Mouse (Mus musculus) heart, embryonic 10.5 days (tissue): ENCODE results near the gene Gpr26. TPM values are rescaled to one million over a fixed set of nuclear protein-coding genes. Genes with fewer than 3 reads are reported as not detected.
A peak's percentile ranks its signal among the peaks of the same experiment; 100 is the strongest.

ENCODE experiments used
- DNase-seq: peaks from one replicate; pipeline ENCODE4 v3.0.0-alpha.2; 2017; ENCODE audit warnings: low spot score
- H3K27ac ChIP-seq: fragments of 300-500 bp; sonication (generic); 2 replicates; pipeline ENCODE4 v1.5.1; 2016; ENCODE audit warnings: mild to moderate bottlenecking
- H3K27me3 ChIP-seq: fragments of 300-500 bp; sonication (generic); 2 replicates; pipeline ENCODE4 v1.6.1; 2016; ENCODE audit warnings: mild to moderate bottlenecking; ENCODE audit not compliant: poor library complexity, insufficient read depth, severe bottlenecking
- H3K36me3 ChIP-seq: fragments of 300-500 bp; sonication (generic); 2 replicates; pipeline ENCODE4 v1.6.1; 2016; ENCODE audit warnings: mild to moderate bottlenecking, moderate library complexity
- H3K4me1 ChIP-seq: fragments of 300-500 bp; sonication (generic); 2 replicates; pipeline ENCODE4 v1.6.1; 2016; ENCODE audit warnings: mild to moderate bottlenecking
- H3K4me3 ChIP-seq: fragments of 300-500 bp; sonication (generic); 2 replicates; pipeline ENCODE4 v1.5.1; 2016; ENCODE audit warnings: mild to moderate bottlenecking, moderate library complexity
- H3K9me3 ChIP-seq: fragments of 300-500 bp; sonication (generic); 2 replicates; pipeline ENCODE4 v1.6.1; 2016; ENCODE audit warnings: mild to moderate bottlenecking, moderate library complexity
- WGBS: fragments of 180-500 bp; shearing (Covaris S2); methylation state at CpG from one replicate; pipeline ENCODE4 v1.1.7; 2016; 5-methylcytosine and 5-hydroxymethylcytosine counted together
- polyA plus RNA-seq: library from polyadenylated mRNA; unstranded; fragments of >200 nt; fragmentation: Nextera tagmentation; extraction: Ambion mirVana; gene quantifications from 2 replicates; pipeline ENCODE4 v1.2.1, GENCODE M21; 2016

Gene Gpr26
- polyA plus RNA-seq: not detected in 2 replicates

DNA sequence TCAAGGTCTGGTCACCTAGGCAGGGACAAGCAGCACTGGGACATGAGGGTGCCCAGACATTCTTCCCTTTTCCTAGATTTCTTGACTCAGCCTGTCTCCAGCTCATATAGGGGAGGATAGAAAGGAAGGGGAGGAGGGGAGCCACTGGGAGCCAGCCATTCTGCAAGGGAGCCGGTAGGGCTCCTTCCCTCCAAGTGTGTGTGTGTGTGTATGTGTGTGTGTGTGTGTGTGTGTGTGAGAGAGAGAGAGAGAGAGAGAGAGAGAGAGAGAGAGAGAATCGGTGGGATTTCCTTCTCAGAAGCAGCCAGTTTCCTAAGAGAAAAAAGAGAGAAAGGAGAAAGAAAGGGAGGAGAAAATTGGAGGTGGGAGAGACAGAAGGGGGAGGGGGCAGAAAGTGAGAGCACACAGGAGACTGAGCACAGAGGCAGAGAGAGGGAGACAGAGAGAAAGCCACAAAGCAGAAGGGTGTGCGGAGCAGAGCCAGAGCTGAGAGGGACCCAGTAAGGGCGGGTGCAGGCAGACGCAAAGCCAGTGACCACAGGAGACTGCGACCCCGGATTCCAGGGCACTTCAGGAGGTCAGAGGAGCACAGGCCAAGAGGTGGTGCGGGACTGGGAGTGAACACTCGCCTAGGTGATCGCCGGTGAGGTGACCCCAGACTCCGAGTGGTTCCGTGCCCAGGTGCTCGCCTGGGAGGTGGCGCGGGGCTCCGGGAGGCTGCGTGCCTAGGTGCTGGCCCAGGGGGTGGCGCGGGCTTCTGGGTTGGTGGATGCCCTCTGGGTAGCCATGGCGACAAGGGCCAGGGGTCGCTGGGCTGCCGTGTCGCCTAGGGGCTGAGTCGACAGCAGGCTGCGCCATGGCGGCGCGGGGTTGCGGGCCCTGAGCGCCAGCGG is at the start of gene Gpr26:
TSS of gene Gpr26 (plus strand) at position 438 of the 893 bp plus-strand sequence.
- Histone ChIP-seq H3K27me3 (peaks cover 56% of the 10 kb centered on the region), H3K4me3 (peak within 1 kb of the TSS; percentile 45)
- 5% methylated on average over 28 of the region's 32 CpGs for WGBS

GRCm38 (mm10) chr7:131917384-131917783 is 48.9 kb upstream of the Gpr26 start:
- no peak for DNase-seq
- Histone ChIP-seq H3K27me3 (no peaks in the 10 kb centered on the region), H3K36me3 (no peaks in the 10 kb centered on the region), H3K9me3 (no peaks in the 10 kb centered on the region), H3K4me3 (no peak overlapping the region), H3K27ac (no peak overlapping the region), H3K4me1 (no peaks in the 10 kb centered on the region)
- WGBS: 47% methylated on average over 7 of the region's 7 CpGs

More for the DNA sequence above, at the start of gene Gpr26:
- Histone ChIP-seq H3K27ac (no peak within 1 kb of the TSS), H3K9me3 (no peaks in the 10 kb centered on the region), H3K4me1 (peaks cover 10% of the 10 kb centered on the region), H3K36me3 (no peaks in the 10 kb centered on the region)
- DNase-seq: no peak

DNA sequence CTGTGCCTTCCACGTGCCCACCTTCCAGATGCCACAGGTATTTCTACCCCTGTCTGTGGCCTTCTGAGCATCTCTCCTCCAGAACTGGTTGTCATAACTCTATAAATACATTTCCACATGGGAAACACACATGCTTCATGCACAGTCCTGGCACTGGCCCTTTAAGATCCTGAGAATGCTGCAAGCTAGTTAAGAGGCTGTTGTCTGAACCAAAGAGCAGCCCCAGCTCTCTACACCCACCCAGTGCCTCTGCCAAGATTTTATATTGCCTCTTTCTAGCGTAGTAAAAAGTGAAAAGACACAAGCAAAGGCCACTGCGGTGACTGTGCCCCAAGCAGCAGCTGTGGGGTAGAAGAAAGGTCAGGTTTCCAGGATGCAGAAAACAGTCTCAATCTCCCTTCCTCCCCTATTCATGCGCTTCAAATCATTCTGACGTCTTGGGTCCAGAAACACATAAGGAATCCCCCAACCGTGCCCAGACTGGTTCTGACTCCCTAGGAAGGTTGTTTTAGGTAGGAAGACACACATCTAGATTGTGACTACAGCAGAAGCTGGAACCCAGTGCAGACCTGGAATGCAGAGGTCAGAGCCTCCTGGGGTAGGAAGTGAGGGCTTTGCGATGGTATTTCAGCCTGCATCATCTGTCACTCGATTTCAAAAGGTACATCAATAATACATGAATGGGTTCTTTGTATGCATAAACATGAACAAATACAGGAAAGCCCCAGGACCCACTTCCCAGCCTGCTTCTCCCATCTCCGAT is 38.8 kb upstream of the Gpr26 start:
- Histone ChIP-seq H3K27ac (no peak overlapping the region), H3K9me3 (no peaks in the 10 kb centered on the region), H3K4me1 (no peaks in the 10 kb centered on the region), H3K36me3 (no peaks in the 10 kb centered on the region), H3K27me3 (no peaks in the 10 kb centered on the region), H3K4me3 (no peak overlapping the region)
- no peak for DNase-seq
- 67% methylated on average over 9 of the region's 9 CpGs for WGBS

DNA sequence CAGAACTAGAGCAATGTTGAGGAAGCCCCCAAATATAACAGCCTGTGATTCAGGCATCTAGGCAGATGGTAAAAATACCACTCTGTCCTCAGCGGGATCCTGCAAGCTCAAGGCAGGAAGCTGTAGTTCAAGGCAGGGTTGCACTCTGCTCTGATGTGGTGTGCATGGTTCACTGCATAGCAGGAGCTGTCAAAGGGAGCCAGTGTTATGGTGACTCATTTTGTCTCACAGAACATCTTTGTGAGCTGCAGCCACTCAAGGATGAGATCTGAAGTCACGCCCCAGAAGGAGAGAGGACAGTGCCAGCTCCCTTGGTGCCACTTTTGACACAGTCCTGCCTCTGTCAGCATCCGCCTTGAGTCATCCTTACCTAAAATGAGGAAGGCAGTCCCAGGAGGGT is 28.6 kb upstream of the Gpr26 start:
- no peaks in the 10 kb centered on the region for H3K36me3 ChIP-seq
- H3K9me3 ChIP-seq: no peaks in the 10 kb centered on the region
- no peak overlapping the region for H3K27ac ChIP-seq
- 80% methylated on average over 3 of the region's 3 CpGs for WGBS
- no peak overlapping the region for H3K4me3 ChIP-seq
- no peaks in the 10 kb centered on the region for H3K4me1 ChIP-seq
- DNase-seq: peak; percentile 51
- no peaks in the 10 kb centered on the region for H3K27me3 ChIP-seq

GRCm38 (mm10) chr7:131951131-131951530 is 15.1 kb upstream of the Gpr26 start:
- WGBS: 79% methylated on average over 5 of the region's 5 CpGs
- no peaks in the 10 kb centered on the region for H3K4me1 ChIP-seq
- H3K4me3 ChIP-seq: no peak overlapping the region
- no peaks in the 10 kb centered on the region for H3K36me3 ChIP-seq
- DNase-seq: peak; percentile 71
- no peaks in the 10 kb centered on the region for H3K9me3 ChIP-seq
- H3K27ac ChIP-seq: no peak overlapping the region
- no peaks in the 10 kb centered on the region for H3K27me3 ChIP-seq

DNA sequence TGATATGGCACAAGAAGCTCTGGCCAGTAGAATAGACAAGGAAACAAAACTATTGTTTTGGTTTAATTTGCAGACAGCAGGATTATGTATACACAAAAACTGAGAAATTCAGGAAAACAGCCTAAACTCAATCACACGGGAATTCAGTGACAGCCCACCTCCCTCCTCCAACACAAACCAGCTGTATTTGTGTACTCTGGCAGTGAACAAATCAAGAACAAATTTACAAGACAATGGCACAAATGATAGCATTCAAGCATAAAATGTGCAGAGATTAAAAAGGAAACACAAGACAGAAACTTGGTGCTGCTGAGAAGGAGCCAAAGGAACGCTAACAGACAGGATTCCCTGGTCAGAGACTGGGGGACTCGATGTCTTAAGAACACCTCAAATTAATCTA is 12.9 kb upstream of the Gpr26 start:
- Histone ChIP-seq H3K4me3 (no peak overlapping the region), H3K4me1 (no peaks in the 10 kb centered on the region), H3K36me3 (no peaks in the 10 kb centered on the region), H3K27ac (no peak overlapping the region), H3K9me3 (no peaks in the 10 kb centered on the region), H3K27me3 (no peaks in the 10 kb centered on the region)
- WGBS: 78% methylated on average over 3 of the region's 3 CpGs
- DNase-seq: peak; percentile 11

DNA sequence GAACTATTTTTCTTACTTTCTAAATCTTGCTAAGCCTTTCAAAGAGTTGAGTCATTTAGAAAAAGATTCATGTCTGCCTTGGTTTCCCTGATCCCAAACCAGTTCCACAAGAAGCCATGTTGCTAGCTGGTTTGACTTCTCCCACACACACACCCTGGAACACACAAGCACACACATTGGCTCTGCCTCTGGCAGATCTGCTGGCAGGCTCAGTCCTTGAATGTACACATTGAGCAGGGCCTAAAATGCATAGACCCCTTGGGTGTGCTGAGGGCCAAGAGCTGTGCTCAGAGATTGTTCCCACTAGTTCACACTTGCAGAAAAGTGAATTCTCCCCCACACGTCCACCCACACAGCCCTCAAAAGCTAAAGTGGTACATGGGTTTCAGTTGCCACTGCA is 7.6 kb upstream of the Gpr26 start:
- H3K36me3 ChIP-seq: no peaks in the 10 kb centered on the region
- WGBS: 47% methylated on average over 1 of the region's 1 CpGs
- no peak overlapping the region for H3K27ac ChIP-seq
- DNase-seq: peak; percentile 48
- H3K9me3 ChIP-seq: no peaks in the 10 kb centered on the region
- no peak overlapping the region for H3K4me3 ChIP-seq
- no peaks in the 10 kb centered on the region for H3K4me1 ChIP-seq
- no peaks in the 10 kb centered on the region for H3K27me3 ChIP-seq

DNA sequence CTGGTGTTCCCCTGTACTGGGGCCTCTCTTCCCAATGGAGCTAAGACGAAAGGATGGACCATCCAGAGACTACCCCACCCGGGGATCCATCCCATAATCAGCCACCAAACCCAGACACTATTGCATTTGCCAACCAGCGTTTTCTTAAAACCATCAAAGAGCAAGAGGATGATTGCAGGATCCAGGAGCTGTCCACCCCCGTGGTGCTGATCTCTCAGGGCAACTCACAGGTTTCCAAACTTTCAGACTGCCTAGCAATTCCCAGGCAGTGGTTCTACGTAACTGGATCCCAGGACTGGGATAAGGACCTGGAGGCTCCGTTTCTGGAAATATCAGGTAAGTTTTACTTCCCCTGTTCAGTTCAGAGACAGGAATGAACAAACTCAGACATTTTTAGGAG is 5.7 kb upstream of the Gpr26 start:
- H3K27me3 ChIP-seq: peaks cover 10% of the 10 kb centered on the region
- no peaks in the 10 kb centered on the region for H3K9me3 ChIP-seq
- DNase-seq: no peak
- no peaks in the 10 kb centered on the region for H3K4me1 ChIP-seq
- H3K4me3 ChIP-seq: no peak overlapping the region
- H3K27ac ChIP-seq: no peak overlapping the region
- WGBS: 26% methylated on average over 6 of the region's 6 CpGs
- H3K36me3 ChIP-seq: no peaks in the 10 kb centered on the region

DNA sequence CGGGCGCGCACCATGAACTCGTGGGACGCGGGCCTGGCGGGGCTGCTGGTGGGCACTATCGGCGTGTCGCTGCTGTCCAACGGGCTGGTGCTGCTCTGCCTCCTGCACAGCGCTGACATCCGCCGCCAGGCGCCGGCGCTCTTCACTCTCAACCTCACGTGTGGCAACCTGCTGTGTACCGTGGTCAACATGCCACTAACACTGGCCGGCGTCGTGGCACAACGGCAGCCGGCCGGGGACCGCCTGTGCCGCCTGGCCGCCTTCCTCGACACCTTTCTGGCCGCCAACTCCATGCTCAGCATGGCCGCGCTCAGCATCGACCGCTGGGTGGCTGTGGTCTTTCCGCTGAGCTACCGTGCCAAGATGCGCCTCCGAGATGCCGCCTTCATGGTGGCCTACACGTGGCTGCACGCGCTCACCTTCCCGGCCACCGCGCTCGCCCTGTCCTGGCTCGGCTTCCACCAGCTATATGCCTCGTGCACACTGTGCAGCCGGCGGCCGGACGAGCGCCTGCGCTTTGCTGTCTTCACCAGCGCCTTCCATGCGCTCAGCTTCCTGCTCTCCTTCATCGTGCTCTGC is 745 bp downstream of the Gpr26 start:
- 6% methylated on average over 55 of the region's 57 CpGs for WGBS
- H3K4me3 ChIP-seq: peak overlapping the region; percentile 45

DNA sequence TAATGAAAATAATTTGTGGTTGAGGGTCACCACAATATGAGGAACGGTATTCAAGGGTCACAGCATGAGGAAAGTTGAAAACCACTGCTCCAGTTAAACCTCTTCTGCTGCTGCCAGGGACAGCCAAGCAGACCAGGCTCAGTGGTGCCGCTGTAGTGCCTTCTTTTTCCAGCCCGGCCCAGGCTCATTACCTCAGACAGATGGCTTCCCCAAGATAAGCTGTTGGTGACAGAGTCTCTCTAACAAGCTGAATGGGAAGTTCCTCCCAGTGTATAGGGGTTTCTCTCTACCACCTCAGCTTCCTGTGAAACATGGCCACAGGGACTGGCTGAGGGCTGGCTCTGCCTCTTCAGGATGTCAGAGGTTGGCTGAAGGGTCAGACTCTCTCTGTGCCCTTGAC is 4.0 kb downstream of the Gpr26 start:
- Histone ChIP-seq H3K4me1 (peaks cover 10% of the 10 kb centered on the region), H3K27me3 (peaks cover 53% of the 10 kb centered on the region), H3K27ac (no peak overlapping the region), H3K9me3 (no peaks in the 10 kb centered on the region), H3K4me3 (no peak overlapping the region), H3K36me3 (no peaks in the 10 kb centered on the region)
- DNase-seq: no peak
- WGBS: 23% methylated on average over 3 of the region's 3 CpGs

More for the DNA sequence above, 745 bp downstream of the Gpr26 start:
- H3K27me3 ChIP-seq: peaks cover 56% of the 10 kb centered on the region
- no peak overlapping the region for H3K27ac ChIP-seq
- no peaks in the 10 kb centered on the region for H3K9me3 ChIP-seq
- DNase-seq: no peak
- H3K36me3 ChIP-seq: no peaks in the 10 kb centered on the region
- peaks cover 10% of the 10 kb centered on the region for H3K4me1 ChIP-seq

DNA sequence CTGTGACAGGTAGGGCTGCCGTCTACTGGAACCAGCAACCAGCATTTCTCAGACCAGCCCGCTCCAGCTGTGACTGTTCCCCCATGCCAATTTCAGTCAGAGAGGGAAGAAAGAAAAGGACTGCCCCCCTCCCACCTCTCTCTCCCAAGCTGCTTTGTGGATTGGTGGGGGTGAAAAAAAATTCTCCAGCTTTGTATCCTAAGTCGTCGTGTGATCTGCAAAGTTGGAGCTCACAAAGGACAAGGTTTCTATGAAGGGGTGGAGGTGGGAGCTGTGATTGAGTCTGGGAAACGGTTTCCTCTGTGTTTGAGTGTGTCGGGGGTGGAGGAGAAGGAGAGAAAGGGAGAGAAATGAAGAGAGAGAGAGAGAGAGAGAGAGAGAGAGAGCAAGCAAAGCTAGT is 9.6 kb downstream of the Gpr26 start:
- no peaks in the 10 kb centered on the region for H3K9me3 ChIP-seq
- H3K36me3 ChIP-seq: no peaks in the 10 kb centered on the region
- 61% methylated on average over 6 of the region's 6 CpGs for WGBS
- no peak for DNase-seq
- H3K27me3 ChIP-seq: peaks cover 7% of the 10 kb centered on the region; the same call in 1 of the 2 replicates
- no peak overlapping the region for H3K4me3 ChIP-seq
- no peak overlapping the region for H3K27ac ChIP-seq
- H3K4me1 ChIP-seq: no peaks in the 10 kb centered on the region

DNA sequence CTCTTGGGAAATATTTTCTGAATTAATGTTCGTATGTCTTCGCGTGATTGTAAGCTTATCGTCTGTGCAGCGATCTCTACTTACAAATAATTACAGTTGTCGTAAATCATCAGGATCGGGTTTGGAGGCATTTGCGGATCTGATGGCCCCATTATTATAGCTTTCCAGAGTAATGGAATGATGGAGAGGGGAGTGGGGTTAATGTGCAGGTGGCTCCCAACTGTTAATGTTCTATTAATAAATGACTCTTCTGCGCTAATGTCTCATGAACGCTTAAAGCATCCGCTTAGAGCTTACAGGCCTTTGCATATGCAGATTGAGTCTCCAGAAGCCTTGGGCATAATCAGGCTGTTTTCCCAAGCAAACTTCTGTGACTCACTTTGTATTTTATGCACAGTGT is 12.3 kb downstream of the Gpr26 start:
- H3K27ac ChIP-seq: no peak overlapping the region
- H3K4me1 ChIP-seq: no peaks in the 10 kb centered on the region
- H3K9me3 ChIP-seq: no peaks in the 10 kb centered on the region
- no peak overlapping the region for H3K4me3 ChIP-seq
- H3K27me3 ChIP-seq: peaks cover 7% of the 10 kb centered on the region; the same call in 1 of the 2 replicates
- no peaks in the 10 kb centered on the region for H3K36me3 ChIP-seq
- WGBS: 87% methylated on average over 11 of the region's 11 CpGs
- DNase-seq: no peak

DNA sequence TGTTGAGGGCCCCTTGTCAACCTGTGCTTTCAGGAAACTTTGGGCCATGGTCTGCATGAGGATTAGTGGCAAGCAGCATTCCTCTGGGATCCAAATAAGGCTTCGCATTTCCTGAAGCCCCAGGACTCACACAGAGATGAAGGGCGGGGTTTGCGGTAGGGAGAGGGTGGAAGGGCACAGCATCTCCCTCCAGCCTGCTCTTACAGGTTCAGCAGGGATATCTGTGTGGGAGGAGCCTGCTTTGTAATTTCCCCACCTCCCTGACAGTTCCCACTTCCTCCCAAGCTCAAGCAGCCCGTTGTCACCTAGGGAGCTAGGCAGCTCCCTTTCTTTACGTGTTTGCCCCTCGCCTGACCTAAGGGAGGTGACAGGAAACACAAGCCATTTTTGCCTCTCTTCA is 22.8 kb downstream of the Gpr26 start:
- no peak for DNase-seq
- Histone ChIP-seq H3K9me3 (no peaks in the 10 kb centered on the region), H3K36me3 (no peaks in the 10 kb centered on the region), H3K27me3 (no peaks in the 10 kb centered on the region), H3K4me1 (no peaks in the 10 kb centered on the region), H3K4me3 (no peak overlapping the region), H3K27ac (no peak overlapping the region)
- WGBS: 16% methylated on average over 6 of the region's 6 CpGs
